Mouse (Mus musculus) CD8-positive naive resting alpha-beta T cell, adult 57 days (primary cell): ENCODE measurements around the gene Fnip2. TPM values are rescaled to one million over a fixed set of nuclear protein-coding genes. Genes with fewer than 3 reads are reported as not detected.

Source experiments
- total RNA-seq: library from RNA; stranded (reverse); gene quantifications from one replicate; pipeline ENCODE4 v1.2.4, GENCODE M21; 2023

The Fnip2 gene
- total RNA-seq: 1.8 TPM

GRCm38 (mm10) chr3:79567703-79568362, at the start of gene Fnip2:
Gene Fnip2 (minus strand): TSS chr3:79567796.

GRCm38 (mm10) chr3:79590863-79591792, 23.5 kb upstream of the Fnip2 start, which contains the start of gene Ppid:
Gene Ppid (plus strand): TSS chr3:79591342.

Other genes starting within 250 kb of the Fnip2 start
- not detected for gene Gm17359, start 231.1 kb downstream of the Fnip2 start, total RNA-seq
- gene Ppid, start 23.5 kb upstream of the Fnip2 start, total RNA-seq: 57.8 TPM
- 3.2 TPM for gene 4930579G24Rik, start 61.3 kb upstream of the Fnip2 start, total RNA-seq
- 30.7 TPM for gene Etfdh, start 61.7 kb upstream of the Fnip2 start, total RNA-seq
- gene Rxfp1, start 170.1 kb upstream of the Fnip2 start, total RNA-seq: not detected